Mouse (Mus musculus) activated CD4-positive, CD25-positive, alpha-beta regulatory T cell, adult 4 months (primary cell): Measurements from ENCODE around the gene Ak9. TPM values are rescaled to one million over a fixed set of nuclear protein-coding genes. Genes with fewer than 3 reads are reported as not detected.
A peak's percentile ranks its signal among the peaks of the same experiment; 100 is the strongest.
"Not testable (repeated sequence)": the region's sequence is repeated elsewhere in the genome, so short reads cannot be mapped to it uniquely, and the experiment has no call there.

Experiments used
- ATAC-seq: one replicate; pipeline ENCODE4 v1.8.0; 2017
- polyA plus RNA-seq, 2 experiments: library from polyadenylated mRNA; unstranded; fragments of 100-300 nt; shearing (Covaris generic); gene quantifications; one replicate each; pipeline ENCODE4 v1.2.1; 2017

Gene Ak9
- polyA plus RNA-seq, 2 experiments from 2014 or later, result 0.09 TPM; not detected in 1

DNA sequence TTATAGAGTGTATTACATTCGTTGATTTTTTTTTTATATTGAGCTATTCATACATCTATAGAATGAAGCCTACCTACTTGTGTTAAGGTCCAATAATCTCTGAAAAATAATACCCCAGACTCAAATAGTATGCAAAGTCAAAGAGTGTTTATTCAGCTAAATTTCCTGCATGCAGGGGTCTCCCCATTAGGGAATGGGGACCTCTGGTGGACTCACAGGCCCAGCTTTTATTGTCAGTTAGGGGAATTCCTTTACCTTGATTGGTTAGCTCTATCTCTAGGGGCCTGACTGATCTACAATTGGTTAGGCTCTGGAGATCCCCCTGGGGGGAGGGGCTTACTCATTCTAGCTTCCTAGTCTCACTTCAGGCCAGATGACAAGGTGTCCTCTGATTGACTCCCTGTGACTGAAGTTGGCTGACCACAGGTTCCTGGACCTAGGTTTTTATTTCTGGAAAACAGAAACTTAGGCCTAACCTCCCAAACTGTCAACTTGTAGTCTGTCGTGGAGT is 28.8 kb downstream of the Ak9 start:
- ATAC-seq, result no peak

DNA sequence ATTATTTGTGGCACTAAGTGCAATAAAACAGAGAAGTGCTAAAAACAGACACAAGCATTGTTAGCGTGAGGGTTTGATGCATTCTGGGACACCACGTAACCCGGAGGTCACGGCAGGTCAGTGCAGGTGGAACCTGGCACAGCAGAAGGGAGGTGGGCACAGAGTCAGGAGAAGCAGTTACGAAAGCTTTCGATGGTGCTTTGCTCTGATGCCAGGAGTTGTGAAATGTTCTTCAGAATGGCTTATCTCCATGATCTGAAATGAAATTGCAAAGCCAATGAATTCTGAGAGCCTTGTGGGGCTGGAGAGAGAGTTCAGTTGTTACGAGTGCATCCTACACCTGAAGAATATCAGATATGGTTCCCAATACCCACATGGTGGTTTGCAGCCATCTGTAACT is 37.6 kb downstream of the Ak9 start:
- ATAC-seq, result no peak

DNA sequence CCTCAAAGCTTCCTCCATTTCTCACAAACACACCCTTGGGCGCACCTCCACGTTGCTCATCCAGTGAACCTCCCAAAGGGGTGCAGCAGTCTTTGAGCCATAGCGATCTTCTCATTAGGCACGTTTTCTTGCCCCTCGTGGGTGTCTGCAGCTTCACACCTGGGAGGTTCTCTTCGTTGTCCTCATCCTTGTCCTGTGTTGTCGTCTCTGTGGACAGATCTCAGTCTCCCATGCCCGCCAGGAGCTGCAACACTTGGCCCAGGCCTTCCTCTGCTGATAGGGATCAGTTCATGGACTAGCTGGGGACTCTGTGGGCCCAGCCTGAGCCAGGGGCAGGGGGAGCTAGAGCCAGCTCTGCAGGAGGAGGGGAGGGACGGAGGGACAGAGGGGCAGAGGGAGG is 61.3 kb downstream of the Ak9 start:
- ATAC-seq, result no peak

DNA sequence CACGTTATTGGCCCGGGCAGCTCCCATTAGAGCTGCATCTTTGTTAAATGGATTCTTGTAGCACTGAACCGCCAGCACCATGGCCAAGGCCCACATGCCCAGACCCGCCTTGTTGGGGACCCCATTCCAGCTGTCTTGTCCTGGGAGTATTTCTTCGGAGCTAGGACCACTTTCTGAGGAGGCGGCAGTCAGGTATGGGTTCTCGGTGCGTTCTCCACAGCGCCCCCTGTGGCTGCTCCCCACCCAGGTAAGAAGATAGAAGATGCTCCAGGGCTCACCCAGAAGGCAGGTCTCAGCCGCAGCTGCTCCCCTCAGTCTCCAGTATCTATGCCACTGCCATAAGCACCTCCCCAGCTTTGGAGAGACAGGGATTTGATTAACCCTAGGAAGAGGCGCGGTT is 76.7 kb downstream of the Ak9 start:
- no peak for ATAC-seq

DNA sequence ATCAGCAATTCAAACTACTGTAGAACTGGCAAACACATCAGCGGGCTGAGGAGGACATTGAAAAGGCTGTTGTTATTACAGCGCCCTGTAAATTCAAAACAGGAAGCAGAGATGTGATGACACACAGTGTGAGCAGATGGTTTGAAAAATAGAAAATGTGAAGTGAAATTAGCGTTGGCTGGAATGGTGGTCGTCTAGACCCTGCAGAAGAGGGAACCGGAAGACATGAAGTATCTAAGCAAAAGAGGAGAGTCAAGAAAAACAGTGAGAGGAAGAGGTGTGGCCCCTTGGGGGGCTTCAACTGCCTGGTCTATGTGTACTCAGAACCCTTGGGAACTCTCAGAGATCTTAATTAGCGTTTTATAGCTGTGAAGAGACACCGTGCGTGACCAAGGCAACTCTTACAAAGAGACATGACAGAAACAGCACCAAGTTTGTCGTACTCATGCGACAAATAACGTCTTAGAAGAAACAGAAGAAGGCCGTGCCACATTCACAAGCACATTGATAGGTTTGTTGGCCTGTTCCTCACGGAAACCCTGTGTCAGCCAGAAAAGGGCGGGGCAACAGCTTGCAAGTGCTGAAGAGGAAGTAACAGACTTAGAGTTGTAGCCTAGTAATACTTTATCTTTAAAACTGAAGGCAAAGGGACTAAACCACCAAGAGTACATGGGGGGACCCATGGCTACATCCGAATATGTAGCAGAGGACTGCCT is 81.9 kb downstream of the Ak9 start:
- peak; percentile 36 for ATAC-seq

DNA sequence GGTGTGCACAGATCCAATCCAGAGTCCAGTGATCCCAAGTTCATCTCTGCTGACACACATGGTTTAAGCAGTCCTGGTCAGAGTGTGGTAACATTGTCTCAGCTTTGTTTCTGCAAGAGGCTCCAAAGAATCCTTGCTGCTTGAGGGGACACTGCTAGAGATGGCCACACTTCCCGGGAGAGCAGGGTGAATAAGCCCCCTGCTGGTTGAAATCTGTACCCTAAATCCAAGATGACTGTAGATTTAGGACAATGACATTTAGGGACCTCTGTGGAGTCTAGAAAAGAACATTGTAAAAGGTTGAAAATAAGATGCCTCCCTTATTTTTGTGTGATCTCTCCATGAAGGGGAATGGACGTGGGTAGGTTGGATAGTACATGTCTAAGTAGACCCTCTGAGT is 89.8 kb downstream of the Ak9 start:
- no peak for ATAC-seq

DNA sequence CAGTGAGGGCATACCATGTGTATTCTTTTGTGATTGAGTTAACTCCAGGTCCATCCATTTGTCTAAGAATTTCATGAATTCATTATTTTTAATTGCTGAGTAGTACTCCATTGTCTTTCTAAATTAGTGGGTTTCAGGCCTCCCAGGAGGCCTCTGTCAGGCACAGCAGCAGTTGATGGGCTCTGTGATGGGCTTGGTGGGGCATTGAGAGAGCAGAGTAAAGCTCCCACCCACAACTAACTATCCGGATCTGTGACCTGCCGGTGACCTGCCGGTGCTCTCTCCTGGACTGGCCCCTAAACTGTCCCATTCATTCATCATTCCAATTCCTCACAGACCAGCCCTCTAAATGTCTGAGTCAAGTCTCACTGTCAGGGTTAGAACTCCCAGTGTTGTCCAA is 97.3 kb downstream of the Ak9 start:
- no peak for ATAC-seq

DNA sequence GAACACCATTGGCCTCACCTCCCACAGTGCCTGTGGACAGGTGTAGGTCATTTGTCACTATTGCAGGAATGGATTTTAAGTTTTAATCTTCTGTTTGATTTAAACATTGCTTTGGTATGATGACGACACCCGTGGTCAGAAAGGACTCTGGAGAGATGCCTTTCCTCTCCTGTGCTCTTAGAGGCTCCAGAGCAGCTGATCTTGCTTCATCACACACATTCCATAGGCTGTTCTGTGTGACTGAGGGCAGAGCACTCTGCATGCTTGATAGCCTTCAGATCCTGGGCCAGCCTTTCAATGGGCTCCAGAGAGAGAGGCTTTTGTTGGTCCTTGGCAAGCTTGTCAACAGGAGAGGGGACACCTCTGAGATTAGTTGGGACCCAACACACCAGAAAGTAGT is 99.6 kb downstream of the Ak9 start:
- ATAC-seq, result no peak

DNA sequence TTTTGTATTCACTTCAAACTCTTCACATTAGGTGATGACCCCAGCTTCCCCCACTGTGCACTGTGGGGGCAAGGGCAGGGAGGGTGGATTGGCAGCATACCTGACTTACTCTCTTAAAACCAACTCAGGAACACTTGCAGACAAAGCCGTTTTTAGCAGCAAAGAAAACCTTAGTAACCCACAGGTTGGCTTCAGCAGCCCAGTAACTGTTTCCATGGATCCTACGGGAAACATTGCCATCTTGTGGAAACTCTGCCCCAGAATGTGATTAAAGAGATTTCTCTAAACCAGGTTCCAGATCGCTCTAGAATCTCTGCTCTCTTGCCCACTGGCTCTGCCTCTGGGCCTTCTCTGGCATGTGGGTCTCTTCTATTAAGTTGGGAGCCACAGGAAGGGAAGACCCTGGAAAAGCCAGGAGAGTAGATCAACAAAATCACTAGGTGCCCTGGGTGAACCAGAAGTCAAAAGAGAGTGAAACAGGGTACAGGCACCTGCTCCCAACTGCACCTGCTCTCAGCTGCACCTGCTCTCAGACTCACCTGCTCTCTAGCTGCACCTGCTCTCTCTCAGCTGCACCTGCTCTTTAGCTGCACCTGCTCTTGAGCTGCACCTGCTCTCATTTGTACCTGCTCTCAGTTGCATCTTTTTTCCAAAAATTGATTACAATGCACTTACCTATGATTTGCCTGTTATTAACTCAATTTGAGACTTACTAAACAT is 100.3 kb downstream of the Ak9 start:
- no peak for ATAC-seq

DNA sequence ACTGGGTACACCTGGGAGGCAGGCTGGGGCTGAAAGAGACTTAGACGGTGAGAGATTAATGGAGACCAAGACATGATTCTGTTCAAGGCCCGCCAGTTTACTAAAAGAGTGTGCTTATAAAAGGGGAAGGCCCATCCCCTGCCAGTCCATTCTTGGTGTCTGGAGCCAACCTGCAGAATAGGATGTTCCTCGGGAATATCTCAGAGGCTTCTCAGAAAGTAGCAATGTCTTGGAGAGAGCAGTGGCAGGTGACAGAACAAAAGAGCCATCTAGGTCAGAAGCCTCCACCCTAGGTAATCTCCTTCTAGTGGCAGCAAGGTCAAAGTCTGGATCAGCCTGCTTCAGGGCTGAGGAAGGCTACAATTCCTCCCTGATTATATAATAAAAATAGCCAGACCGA is 106.4 kb downstream of the Ak9 start:
- not testable (repeated sequence) for ATAC-seq

DNA sequence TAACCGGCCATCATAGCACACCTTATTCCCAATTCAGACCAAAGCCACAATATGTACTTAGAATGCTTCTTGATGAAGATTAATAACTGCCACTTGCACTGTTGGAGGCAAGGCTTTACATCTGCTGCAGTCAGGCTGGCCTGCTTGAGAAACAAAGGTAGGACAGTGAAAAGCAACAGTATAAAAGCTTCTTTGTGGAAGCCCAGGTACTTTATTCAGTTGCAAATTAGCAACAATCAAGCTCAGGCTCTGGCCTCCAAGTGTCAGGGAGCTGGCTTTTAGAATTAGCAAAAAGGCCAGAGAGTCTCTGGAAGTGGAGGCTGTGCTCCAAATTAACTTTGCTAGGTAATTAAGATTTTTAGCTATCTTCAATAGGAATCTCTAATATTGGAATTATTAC is 107.0 kb downstream of the Ak9 start:
- not testable (repeated sequence) for ATAC-seq

DNA sequence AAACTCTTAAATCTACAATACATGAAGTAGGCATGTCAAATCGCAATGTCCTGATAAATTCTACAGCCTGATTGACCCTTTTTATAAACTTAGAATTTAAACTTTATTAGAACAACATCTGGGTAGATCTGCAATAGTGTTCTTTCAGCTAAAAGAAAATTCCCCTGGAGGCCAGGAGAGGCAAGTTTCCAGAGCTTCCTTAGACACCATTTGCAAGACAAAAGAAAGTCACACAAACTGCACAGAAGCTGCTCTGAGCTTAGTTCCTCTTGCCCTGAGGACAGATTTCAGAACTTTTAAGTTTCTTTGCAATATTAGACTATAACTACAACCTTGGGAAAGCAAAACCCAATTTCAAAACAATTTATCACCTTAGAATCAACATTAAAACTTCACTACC is 109.7 kb downstream of the Ak9 start:
- not testable (repeated sequence) for ATAC-seq

DNA sequence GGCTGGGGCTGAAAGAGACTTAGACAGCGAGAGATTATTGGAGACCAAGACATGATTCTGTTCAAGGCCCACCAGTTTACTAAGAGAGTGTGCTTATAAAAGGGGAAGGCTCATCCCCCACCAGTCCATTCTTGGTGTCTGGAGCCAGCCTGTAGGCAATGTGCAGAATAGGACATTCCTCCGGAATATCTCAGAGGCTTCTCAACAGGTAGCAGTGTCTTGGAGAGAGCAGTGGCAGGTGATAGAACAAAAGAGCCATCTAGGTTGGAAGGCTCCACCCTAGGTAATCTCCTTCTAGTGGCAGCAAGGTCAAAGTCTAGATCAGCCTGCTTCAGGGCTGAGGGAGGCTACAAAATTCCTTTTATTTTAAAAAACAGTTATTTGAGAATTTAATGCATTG is 111.6 kb downstream of the Ak9 start:
- not testable (repeated sequence) for ATAC-seq

DNA sequence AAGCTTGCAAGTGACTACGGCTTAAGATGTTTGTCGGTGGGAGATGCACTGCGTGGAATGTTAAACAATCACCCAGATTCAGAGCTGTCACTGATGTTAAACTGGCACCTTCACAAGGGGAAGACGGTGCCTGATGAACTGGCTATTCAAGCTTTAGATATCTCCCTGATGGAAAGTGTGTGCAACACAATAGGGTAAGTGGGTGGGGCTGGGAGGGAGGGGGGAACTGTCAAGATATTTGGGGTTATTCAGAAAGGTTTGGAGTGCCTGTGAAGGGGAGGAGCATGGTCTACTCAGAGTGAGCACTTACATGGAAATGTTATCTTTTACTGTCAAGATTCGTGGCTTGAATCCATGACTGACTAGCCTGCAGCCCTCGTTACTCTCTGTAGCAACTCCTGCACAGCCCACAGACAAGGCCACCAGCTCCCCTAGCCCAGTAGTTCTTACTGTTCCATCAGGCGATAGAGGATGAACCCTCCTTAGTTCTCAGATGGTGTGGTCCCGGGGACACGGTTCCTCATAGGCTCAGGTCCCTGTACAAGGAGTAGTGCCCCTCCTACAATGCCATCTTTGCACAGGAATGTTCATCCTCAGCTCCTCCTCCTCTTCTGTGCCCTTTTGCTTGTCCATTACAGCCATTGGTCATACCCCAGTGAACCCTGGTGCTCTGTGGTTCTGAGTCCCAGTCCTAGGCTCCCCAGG is 116.9 kb downstream of the Ak9 start:
- ATAC-seq, result no peak

DNA sequence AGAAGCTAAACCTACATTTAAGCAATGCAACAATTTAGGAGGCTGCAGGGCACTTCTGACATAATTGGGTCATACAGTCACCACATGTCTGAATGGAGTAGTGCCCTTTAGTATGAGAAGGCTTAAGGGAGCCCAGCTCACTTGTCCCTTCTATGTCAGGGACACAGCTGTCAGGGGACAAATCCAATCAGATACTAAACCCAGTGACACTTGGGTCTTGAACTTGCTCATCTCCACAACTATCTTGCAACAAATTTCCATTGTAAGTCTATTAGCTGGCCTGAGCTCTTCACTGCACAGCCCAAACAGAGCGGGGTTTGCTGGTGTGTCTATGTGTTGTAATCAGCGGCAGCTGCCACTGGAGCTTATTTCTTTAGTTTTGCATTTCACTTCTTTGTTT is 119.9 kb downstream of the Ak9 start:
- no peak for ATAC-seq

DNA sequence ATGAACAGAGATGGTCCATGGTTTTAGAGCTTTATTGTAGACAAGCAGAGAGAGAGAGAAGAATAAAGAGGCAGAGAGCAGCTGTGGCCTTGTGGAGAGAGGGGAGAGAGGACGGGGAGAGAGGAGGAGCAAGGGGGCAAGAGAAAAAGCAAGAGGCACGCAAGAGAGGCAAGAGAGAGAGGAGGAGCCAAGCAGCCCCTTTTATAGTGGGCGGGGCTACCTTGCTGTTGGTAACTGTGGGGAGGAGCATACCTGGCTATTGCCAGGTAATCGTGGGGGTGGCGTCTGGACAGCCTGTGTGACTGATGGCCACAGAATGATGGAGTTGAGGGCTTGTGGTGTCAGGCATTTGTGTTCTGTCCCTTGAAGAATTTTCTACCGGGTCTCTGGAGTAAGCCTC is 122.6 kb downstream of the Ak9 start:
- ATAC-seq, result no peak

DNA sequence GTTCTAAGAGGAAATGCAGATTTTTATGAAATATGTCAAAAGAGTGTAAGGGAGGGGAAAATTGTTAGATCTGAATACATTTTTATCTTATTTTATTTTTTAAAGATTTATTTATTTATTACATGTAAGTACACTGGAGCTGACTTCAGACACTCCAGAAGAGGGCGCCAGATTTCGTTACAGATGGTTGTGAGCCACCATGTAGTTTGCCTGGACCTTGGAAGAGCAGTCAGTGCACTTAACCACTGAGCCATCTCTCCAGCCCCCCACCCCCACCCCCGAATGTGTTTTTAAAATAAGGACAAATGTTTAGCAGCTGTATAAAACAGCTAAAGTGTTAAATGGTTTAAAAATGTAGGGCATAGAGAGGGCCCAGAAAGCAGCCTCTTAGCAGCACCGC is 130.8 kb downstream of the Ak9 start:
- ATAC-seq, result peak; percentile 36

DNA sequence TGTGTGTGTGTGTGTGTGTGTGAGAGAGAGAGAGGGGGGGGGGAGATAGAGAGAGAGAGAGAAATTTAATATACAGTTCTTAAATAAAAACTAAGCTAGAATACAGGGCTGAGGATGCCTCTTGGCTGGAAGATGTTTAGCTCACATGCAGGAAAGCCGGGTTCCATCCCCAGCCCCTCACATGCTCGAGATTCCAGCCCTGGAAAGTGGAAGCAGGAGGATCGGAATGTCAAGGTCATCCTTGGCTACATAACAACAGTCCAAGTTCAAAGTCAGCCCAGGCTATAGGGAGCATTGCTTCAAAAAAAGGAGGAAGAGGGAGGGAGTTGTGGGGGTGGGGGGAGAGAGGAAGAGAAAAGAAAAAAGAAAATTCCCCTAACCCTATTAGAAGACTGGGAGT is 131.4 kb downstream of the Ak9 start:
- ATAC-seq, result no peak

DNA sequence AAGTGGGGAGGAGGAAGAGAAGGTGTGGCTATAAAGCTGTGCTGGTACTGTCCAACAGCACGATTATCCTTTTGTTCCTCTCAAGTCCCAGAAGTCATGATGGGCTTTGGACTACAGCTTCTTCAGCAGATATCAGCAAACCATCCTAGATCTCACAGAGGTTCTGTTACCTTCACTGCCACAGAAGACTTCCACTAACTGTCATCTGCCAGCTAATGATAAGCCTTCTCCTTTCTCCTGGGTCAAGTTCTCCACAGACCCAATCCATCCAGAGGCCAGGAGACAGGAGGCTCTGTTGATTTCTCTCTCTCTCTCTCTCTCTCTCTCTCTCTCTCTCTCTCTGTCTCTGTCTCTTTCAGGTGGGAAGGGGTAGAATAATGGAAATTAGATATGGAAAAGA is 144.4 kb downstream of the Ak9 start:
- no peak for ATAC-seq

DNA sequence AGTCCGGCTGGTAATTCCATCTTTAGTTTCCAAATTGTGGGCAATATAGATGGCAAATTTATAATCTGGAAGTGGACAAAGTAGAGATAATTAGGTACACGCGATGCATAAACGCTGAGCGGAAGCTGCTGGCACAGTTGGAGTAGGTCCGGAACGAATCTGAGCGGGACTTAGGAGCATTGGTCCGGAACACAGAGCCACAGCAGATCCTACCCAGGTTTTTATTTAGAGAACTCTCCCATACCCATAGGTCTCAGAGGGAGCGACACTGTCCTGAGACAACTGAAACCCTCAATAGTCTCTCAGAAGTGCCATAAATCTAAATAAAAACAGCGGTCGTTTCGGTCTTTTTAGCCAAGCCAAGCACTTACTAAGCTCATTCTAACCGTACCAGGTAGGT is 145.9 kb downstream of the Ak9 start:
- ATAC-seq, result peak; percentile 9

DNA sequence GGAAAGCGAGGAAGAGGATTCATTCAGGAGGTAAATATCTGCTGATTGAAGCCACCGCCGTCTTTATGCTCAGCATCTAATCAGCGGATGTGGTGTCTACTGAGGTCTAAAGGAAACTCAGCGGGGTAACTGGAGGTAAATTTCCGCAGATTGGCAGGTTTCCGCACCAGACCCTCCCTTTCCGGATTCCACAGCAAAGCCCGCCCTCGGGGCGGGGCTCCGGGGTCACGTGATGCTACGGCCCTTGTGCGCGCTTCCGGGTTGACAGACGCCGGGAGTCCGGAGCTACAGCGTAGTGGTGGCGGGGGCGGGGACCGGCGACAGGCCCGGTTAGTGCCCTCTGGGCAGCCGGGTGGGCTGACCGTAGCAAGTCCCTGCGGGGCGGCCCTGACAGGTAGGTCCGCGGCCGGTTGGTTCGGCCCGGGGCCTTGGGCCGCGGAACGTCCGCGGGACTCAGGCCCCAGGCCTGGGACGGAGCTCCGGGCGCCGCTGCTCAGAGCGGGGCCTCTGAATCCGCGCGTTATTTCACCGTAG is 146.4 kb downstream of the Ak9 start, which contains the start of gene Zbtb24:
Gene Zbtb24, plus strand, starts transcription at position 247 of the 534 bp plus-strand sequence.
- peak; percentile 99 for ATAC-seq

DNA sequence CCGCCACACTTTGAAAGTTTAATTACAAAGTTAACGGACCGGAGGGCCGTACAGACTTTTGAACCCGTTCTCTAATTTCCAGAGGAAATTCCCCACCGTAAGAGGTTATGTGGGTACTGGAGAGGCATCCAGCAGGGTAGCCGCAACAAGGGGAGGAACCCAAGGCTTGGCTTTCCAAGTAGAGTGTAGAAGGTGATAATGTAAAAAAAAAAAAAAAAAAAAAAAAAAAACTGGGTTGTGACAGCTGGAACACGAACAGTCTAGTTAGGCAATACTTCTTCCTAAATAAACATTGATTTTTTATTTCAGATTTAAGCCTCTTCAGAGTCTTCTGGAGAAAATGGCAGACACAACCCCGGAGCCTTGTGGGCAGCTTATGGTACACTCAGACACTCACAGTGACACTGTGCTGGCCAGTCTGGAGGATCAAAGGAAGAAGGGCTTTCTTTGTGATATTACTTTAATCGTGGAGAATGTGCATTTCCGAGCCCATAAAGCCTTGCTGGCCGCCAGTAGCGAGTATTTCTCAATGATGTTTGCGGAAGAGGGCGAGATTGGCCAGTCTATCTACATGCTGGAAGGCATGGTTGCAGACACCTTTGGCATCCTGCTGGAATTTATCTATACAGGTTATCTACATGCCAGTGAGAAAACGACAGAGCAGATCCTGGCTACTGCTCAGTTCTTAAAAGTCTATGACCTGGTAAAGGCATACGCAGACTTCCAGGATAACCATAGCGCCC is 147.2 kb downstream of the Ak9 start:
- ATAC-seq, result no peak

DNA sequence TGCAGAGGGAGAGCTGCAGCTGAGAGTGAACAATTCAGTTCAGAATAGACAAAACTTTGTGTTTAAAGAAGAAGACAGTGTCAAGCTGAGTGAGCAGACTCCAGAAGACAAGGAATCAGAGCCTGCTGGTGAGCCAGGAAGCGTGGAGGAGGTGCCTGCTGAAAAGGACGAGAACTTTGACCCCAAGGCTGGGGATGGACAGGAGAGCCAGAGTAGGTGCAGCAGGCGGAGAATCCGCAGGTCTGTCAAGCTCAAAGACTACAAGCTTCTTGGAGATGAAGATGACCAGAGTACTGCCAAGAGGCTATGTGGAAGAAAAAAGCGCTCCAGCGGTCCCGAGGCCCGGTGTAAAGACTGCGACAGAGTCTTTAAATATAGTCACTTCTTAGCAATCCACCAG is 147.9 kb downstream of the Ak9 start:
- ATAC-seq, result no peak
